Mouse (Mus musculus) retina, adult 2 months (tissue): Measurements from ENCODE around the gene Olfr1174-ps.

Source experiments
- DNase-seq: peaks from one replicate; pipeline ENCODE4 v3.0.0-alpha.2; 2012; ENCODE audit warnings: low read depth, low spot score

The Olfr1174-ps gene

DNA sequence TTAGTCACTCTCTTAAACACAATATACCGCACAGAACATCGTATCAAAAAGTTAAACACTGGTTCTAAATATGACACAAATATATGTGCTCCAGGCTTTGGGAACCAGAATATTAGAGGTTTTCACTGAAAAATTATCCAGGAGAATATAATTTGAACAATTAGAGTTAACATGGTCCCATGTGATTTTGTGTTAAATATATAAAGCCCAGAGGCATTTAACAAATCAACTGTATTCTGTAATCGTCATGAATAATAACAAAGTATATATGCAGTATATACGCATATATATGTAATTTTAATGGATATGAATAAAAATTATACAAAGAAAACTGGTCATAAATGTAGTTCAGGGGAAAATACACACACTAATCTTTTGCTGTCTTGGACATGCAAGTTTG lies at the start of gene Olfr1174-ps:
Gene Olfr1174-ps, minus strand, starts transcription at position 101 of the 400 bp plus-strand sequence.
- DNase-seq, result no peak

DNA sequence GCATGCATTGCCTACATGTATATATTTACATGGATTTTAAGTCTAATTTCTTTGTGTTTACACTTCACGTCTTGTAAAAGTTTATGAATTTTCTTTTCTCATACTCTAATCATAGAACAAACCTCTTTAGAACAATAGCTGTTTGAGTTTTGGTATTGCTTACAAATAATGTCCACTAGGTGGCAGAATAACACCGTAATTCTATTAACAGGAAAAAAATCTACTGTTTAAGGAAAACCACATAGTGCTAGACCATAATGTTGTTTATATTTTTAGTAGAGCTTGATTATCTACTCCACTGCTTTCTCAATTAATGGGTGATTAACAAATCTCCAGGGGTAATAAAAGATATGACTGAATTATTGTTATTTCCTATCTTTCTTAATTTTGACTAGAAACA lies 41.4 kb upstream of the Olfr1174-ps start:
- DNase-seq, result peak; percentile 6

DNA sequence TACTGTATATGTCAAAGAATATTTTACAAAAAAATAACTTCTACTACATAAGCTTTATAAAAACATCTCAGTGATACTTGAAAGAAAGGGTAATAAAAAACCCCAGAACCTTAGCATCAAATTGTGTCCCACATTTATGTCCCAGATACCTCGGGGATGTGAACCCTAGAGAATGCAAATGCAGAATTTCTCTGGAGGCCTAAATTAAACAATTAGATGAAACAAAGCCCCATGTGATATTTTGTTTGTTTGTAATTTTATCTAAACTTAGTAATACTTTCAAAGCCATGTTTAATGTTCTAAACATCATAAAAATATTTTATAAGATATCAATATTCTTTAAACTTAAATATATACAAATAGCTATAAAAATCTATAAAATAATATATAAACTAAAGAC lies 31.5 kb upstream of the Olfr1174-ps start, which contains the start of gene Olfr1177-ps:
Gene Olfr1177-ps, minus strand, starts transcription at position 101 of the 400 bp plus-strand sequence.
- DNase-seq, result no peak

DNA sequence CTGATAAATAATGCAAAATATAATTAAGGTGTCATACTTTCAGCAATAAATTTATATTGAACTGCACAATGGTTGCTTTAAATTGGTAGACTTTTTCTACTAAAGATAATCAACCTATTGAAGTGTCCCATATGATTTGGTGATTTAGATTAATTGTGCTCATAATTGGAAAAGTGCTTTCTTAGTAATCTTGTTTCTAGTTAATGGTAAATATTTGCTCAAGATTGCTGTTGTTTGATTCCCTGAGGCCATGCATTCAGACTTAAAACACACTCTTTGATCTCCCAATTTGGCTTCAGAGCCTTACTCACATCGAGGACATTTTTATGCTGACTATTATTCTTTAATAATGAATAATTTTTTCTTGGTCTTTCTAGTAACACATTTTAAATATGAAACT lies 21.5 kb upstream of the Olfr1174-ps start, which contains the start of gene Olfr1176:
Gene Olfr1176, plus strand, starts transcription at position 301 of the 400 bp plus-strand sequence.
- no peak for DNase-seq

GRCm38 (mm10) chr2:88327115-88327514 lies 12.2 kb upstream of the Olfr1174-ps start, which contains the start of gene Olfr1175-ps:
Olfr1175-ps (minus strand) TSS chr2:88327215.
- no peak for DNase-seq

- no peak for DNase-seq
Observed at GRCm38 (mm10) chr2:88279775-88280174, 35.2 kb downstream of the Olfr1174-ps start, which contains the start of gene Olfr1173. Olfr1173 (minus strand) TSS chr2:88279875.
